Mouse (Mus musculus) right cerebral cortex, postnatal 10 days (tissue): Measurements from ENCODE around the gene Gna13.

Source experiments
- DNase-seq, 2 experiments: peaks; one replicate each; pipeline ENCODE4 v3.0.0; 2021; ENCODE audit warnings: low spot score in 2 of 2

Gene Gna13

DNA sequence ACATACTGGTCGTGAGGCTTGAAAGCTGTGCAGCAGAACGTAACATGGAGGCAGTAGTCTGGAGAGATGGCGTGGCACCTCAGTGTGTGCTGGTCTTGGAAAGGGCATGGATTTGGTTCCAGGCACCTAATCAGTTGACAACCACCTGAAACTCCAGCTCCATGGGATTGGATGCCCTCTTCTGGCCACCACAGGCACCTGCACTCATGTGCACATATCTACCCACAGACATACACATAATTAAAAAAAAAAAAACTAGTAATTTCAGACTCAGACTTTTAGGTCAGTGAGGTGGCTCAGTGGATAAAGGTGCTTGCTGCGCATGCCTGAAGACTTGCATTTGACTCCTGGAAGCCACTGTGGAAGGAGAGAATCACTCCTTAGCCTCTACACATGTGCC lies 59.6 kb downstream of the Gna13 start:
- DNase-seq = no peak

DNA sequence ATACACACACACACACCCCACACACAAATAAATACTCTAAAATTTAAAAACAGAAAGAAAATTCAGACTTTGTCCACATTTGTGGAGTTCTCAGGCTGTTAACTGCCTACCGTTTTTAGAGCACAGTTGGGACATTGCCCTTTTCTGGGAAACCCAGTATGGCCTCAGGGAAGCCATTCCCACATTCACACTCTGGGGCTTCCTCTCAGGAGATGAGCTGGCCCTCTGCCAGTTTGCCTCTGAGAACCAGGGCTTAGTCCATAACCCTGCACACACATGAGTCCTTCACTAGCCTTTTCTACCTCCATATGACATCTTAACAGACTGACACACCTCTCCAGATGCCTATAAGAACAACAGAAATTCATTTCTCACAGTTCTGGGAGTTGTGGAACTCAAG lies 60.7 kb downstream of the Gna13 start:
- DNase-seq = no peak

DNA sequence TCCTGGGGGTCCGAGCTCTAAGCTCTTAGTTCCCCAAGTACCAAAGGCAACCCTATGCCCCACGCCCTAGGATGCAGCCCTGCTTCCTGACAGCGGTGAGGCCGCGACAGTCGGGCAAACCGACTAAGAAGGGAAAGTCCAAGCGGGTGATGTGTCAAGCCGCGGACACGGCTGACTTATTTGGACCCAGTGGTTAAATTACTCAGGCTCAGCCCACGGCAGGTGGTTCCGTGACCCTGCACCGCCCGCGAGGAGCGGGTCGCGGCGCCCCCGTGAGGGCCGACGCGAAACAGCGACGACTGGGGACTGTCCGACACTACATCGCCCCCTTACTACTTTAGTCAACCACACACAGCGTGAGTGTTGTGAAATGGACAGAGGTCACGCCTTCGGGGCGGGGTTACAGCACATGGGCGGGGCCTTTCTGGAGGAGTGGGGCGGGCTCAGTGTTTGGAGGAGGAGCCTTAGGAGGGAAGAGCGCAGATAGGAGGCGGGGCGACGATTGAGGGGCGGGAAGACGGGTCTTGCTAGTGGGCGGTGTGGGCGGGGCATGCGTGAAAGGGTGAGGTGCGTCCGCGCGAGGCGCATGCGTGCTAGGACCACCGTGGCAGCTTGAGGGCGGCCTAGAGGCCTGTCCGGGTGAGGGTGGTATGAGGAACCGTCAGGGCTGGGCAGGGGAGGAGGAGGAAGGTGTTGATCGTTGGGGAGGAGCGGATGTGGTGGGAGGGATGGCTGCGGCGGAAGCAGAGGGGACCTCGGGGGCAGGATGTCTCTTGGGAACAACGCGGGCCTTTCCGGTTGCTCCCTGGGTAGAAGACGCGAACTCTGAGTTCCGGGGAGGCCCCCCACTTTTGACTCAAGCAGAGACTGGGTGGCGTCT lies 63.0 kb downstream of the Gna13 start, which contains the start of gene Amz2:
TSS of gene Amz2 (plus strand) at position 555 of the 880 bp plus-strand sequence.
- DNase-seq = peak; percentile 98 to 99

GRCm38 (mm10) chr11:109426272-109426586 lies 63.6 kb downstream of the Gna13 start:
- DNase-seq = no peak

DNA sequence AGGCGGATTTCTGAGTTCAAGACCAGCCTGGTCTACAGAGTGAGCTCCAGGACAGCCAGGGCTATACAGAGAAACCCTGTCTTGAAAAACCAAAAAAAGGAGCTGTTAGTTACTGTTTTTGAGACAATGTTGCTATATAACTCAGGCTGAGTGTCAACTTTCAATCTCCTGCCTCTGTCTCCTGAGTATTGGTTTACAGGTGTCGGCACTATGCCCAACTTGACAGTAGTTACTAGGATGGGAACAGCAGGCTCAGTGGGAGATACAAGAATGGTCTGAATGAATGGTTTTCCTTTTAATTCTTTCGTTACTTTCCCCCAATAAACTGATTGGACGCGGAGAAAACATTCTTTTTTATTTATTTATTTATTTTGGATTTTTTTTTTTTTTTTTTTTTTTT lies 64.7 kb downstream of the Gna13 start:
- no peak for DNase-seq

GRCm38 (mm10) chr11:109434233-109434798 lies 71.7 kb downstream of the Gna13 start:
- DNase-seq = no peak

- no peak for DNase-seq
Observed at GRCm38 (mm10) chr11:109436889-109437288, 74.3 kb downstream of the Gna13 start.

- DNase-seq = no peak
Observed at GRCm38 (mm10) chr11:109439209-109439608, 76.6 kb downstream of the Gna13 start.

- peak; percentile 69 to 73 for DNase-seq
Observed at GRCm38 (mm10) chr11:109439829-109440340, 77.3 kb downstream of the Gna13 start.

DNA sequence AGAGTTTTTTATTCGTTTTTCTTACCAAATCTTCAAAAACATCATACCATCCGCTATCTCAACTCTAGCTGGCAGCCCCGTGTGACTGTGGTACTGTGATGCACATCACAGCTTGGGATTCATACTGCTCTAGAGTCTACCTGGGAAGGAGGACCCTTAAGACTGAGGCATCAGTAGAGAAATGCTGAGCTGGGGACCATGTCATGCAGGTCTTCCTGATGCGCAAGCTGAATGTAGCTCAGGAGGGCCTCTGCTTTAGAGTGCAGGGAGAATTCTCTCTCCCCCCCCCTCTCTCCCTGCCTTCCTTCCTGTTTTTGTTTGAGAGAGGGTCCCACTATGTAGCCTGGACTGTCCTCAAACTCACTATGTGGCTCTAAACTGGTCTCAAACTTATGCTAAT lies 78.0 kb downstream of the Gna13 start:
- no peak for DNase-seq

- DNase-seq = no peak
Observed at GRCm38 (mm10) chr11:109441119-109441518, 78.5 kb downstream of the Gna13 start.

DNA sequence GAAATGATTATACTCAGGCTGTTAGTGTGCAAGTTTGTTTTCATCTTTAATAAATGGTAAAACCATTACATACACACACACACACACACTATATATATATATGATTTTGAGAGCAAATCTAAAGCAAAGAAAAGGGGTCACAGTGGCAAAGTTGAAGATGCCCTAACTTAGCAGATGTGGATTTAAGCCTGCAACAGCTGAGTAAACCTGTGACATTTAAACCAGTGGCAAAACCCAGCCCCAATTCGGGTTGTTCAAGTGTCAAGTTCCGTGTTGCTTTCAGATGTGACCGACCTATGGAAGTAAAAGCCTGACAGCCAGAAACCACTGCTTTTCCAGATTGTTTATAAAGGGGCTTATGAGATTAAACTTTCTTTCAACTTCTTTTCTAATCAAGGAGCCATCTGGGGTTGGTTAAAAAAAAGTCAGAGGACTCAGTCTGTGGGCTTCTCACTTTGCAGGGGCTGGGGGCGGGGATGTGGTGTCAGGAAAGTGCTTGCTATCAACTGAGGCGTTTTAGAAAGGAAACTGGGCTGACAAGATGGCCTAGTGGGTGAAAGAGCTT lies 79.6 kb downstream of the Gna13 start:
- no peak for DNase-seq

- DNase-seq = no peak
Observed at GRCm38 (mm10) chr11:109443468-109444263, 81.0 kb downstream of the Gna13 start.

GRCm38 (mm10) chr11:109444600-109444999 lies 82.0 kb downstream of the Gna13 start:
- no peak for DNase-seq

GRCm38 (mm10) chr11:109445438-109446035 lies 82.9 kb downstream of the Gna13 start:
- no peak for DNase-seq
